Mouse (Mus musculus) Muller cell, postnatal 12 days (primary cell): ENCODE measurements around the gene Chrm1.
A peak's percentile ranks its signal among the peaks of the same experiment; 100 is the strongest.

Source experiments
- DNase-seq: peaks from one replicate; pipeline ENCODE4 v3.0.0-alpha.2; 2015; ENCODE audit errors: inconsistent ontology term

Gene Chrm1

GRCm38 (mm10) chr19:8683627-8684026 lies 20.0 kb downstream of the Chrm1 start:
- DNase-seq, result no peak

- DNase-seq, result no peak
These were observed 28.4 kb downstream of the Chrm1 start for GRCm38 (mm10) chr19:8691871-8692539.

- DNase-seq, result no peak
These were observed 29.2 kb downstream of the Chrm1 start for GRCm38 (mm10) chr19:8692740-8693139.

GRCm38 (mm10) chr19:8695330-8695729 lies 31.7 kb downstream of the Chrm1 start:
- peak; percentile 25 for DNase-seq

- no peak for DNase-seq
These were observed 36.1 kb downstream of the Chrm1 start for GRCm38 (mm10) chr19:8699652-8700051.

- DNase-seq, result peak; percentile 99
These were observed 38.9 kb downstream of the Chrm1 start for GRCm38 (mm10) chr19:8702458-8702857.

GRCm38 (mm10) chr19:8703571-8703970 lies 40.0 kb downstream of the Chrm1 start:
- peak; percentile 39 for DNase-seq

- DNase-seq, result peak; percentile 29
These were observed 41.6 kb downstream of the Chrm1 start for GRCm38 (mm10) chr19:8705026-8705708.

GRCm38 (mm10) chr19:8706132-8706667 lies 42.6 kb downstream of the Chrm1 start:
- DNase-seq, result peak; percentile 43

GRCm38 (mm10) chr19:8706930-8707329 lies 43.3 kb downstream of the Chrm1 start:
- no peak for DNase-seq

GRCm38 (mm10) chr19:8708954-8709353 lies 45.4 kb downstream of the Chrm1 start:
- no peak for DNase-seq

GRCm38 (mm10) chr19:8710057-8710456 lies 46.5 kb downstream of the Chrm1 start:
- DNase-seq, result peak; percentile 85

GRCm38 (mm10) chr19:8711506-8711905 lies 47.9 kb downstream of the Chrm1 start:
- no peak for DNase-seq

- peak; percentile 22 for DNase-seq
These were observed 48.6 kb downstream of the Chrm1 start for GRCm38 (mm10) chr19:8711949-8712869.

GRCm38 (mm10) chr19:8712870-8713305 lies 49.3 kb downstream of the Chrm1 start:
- DNase-seq, result peak; percentile 86

GRCm38 (mm10) chr19:8713306-8713996 lies 49.9 kb downstream of the Chrm1 start:
- DNase-seq, result peak; percentile 93

GRCm38 (mm10) chr19:8713997-8714652 lies 50.5 kb downstream of the Chrm1 start:
- DNase-seq, result peak; percentile 93

- peak; percentile 92 for DNase-seq
These were observed 51.3 kb downstream of the Chrm1 start for GRCm38 (mm10) chr19:8714653-8715481.

- no peak for DNase-seq
These were observed 52.5 kb downstream of the Chrm1 start for GRCm38 (mm10) chr19:8715868-8716766.
